Mouse (Mus musculus) liver, postnatal 0 days (tissue): ENCODE results near the gene Mfng.

ENCODE experiments used
- CTCF ChIP-seq: sonication (generic); IDR thresholded peaks from 2 replicates; pipeline ENCODE4 v1.5.1; 2016; ENCODE audit warnings: antibody characterized with exemption, low read depth
- EP300 ChIP-seq: IDR thresholded peaks from 2 replicates; pipeline ENCODE4 v1.6.1; 2016; ENCODE audit warnings: antibody characterized with exemption, low read depth, mild to moderate bottlenecking

- TF ChIP-seq CTCF: no peak
- TF ChIP-seq EP300: no peak
Measured at GRCm38 (mm10) chr15:78752991-78753390, 20.3 kb downstream of the Mfng start.
